In genomic region chr4:138494905-138495304, GRCm38 (mm10) we compare ENCODE assay signal across 8 mouse cellular contexts. TPM values are rescaled to one million over a fixed set of nuclear protein-coding genes. Genes with fewer than 3 reads are reported as not detected.
A peak's percentile ranks its signal among the peaks of the same experiment; 100 is the strongest.
DNase-seq lines count a peak whose midpoint lies in the region; ATAC-seq and TF ChIP-seq lines count a peak whose summit lies in the region.

No protein-coding gene starts in this region.

- no peak for TF ChIP-seq EP300 in lung, postnatal 0 days (IDR thresholded peaks at IDR 0.05)

- no peak for TF ChIP-seq CTCF in cortical plate, adult 2 months (IDR thresholded peaks at IDR 0.05; ENCODE audit: extremely low read depth, insufficient read depth, low read length)
- no peak for TF ChIP-seq CTCF in lung, postnatal 0 days (IDR thresholded peaks at IDR 0.05)

- no peak overlapping the region for H3K4me3 ChIP-seq in cortical plate, adult 2 months (ENCODE audit: insufficient read depth, low read length)
- no peak overlapping the region for H3K4me3 ChIP-seq in lung, postnatal 0 days (ENCODE audit: low read depth, low read length)

- H3K36me3 ChIP-seq in lung, postnatal 0 days (ENCODE audit: insufficient read depth, low read length): no peaks in the 10 kb centered on the region

- peak; percentile 60 to 73 for DNase-seq in cerebellum, postnatal 14 days
- DNase-seq in cerebellum, adult 11 months: no peak
- peak; percentile 58 for DNase-seq in heart, postnatal 10 days
- peak; percentile 37 for DNase-seq in lung, postnatal 0 days (ENCODE audit: low spot score)
- DNase-seq in right cerebral cortex, postnatal 4 days: peak; percentile 59
- DNase-seq in thymus, postnatal 36 days: no peak
- no peak for DNase-seq in adrenal gland, adult (ENCODE audit: inconsistent age in 2 of 2, low spot score in 1 of 2)

- 0 out of 2 replicates have a peak overlapping the region, but pooled peaks have one; percentile 8 for H3K27ac ChIP-seq in cortical plate, adult 2 months (ENCODE audit: insufficient read depth, low read length)
- H3K27ac ChIP-seq in lung, postnatal 0 days (ENCODE audit: low read length): no peak overlapping the region

- H3K9me3 ChIP-seq in lung, postnatal 0 days (ENCODE audit: low read length): no peaks in the 10 kb centered on the region

- TF ChIP-seq POLR2A in cortical plate, adult 2 months (IDR thresholded peaks at IDR 0.05; ENCODE audit: extremely low read depth, insufficient read depth, low read length): no peak

- intact Hi-C loops in heart, postnatal 10 days (cut with DNase I): loop anchor here (5.0 kb wide), 1 partner anchor 33 kb away; no protein-coding TSS in a partner anchor

- no peak overlapping the region for H3K9ac ChIP-seq in lung, postnatal 0 days (replicated peaks; ENCODE audit: low read depth)

- peak; percentile 61; the same call in 1 of the 2 replicates for ATAC-seq in lung, postnatal 0 days

- no peak overlapping the region for H3K4me2 ChIP-seq in lung, postnatal 0 days (replicated peaks; ENCODE audit: low read depth, low read length)

- no peaks in the 10 kb centered on the region for H3K27me3 ChIP-seq in lung, postnatal 0 days (replicated peaks; ENCODE audit: insufficient read depth, low read length)

- WGBS in lung, postnatal 0 days: 36% methylated on average over 5 of the region's 5 CpGs

- H3K4me1 ChIP-seq in cortical plate, adult 2 months (ENCODE audit: control insufficient read depth, insufficient read depth, low read length): peaks cover 20% of the 10 kb centered on the region
- H3K4me1 ChIP-seq in lung, postnatal 0 days (ENCODE audit: insufficient read depth, low read depth, low read length): peaks cover 5% of the 10 kb centered on the region; the same call in 1 of the 2 replicates

RNA-seq across cellular contexts. Expression of gene Camk2n1, which starts 40.8 kb away (rescaled TPM):
- 995 and 1,039 TPM in 2 replicates for polyA plus RNA-seq in cortical plate, adult 2 months (2012; rRNA removed)
- total RNA-seq in heart, postnatal 10 days (2021): 10 to 100 TPM in 1 of 2 experiments, 1 to 10 TPM in 1; 9.8 to 10.1 TPM
- 10.9 and 12.7 TPM in 2 replicates for polyA plus RNA-seq in lung, postnatal 0 days (2015; fragmentation: Nextera tagmentation; extraction: Ambion mirVana)

Comparison
In these comparisons a context has a peak if more than half of its experiments do, and no peak if none do; other contexts are left out.
1. DNase-seq: peak in cerebellum, postnatal 14 days (2 of 2), heart, postnatal 10 days (2 of 2), lung, postnatal 0 days (single experiment) and right cerebral cortex, postnatal 4 days (single experiment); none in cerebellum, adult 11 months (single experiment), thymus, postnatal 36 days (0 of 2) and adrenal gland, adult (0 of 2).
2. RNA of gene Camk2n1, which starts 40.8 kb away (polyA plus RNA-seq): 995 to 1,039 TPM in cortical plate, adult 2 months; 10.9 to 12.7 TPM in lung, postnatal 0 days; every median in the first group is over 10 times any median in the second.